Mouse (Mus musculus) heart, adult 2 months (tissue): ENCODE results near the gene Dot1l. TPM values are rescaled to one million over a fixed set of nuclear protein-coding genes. Genes with fewer than 3 reads are reported as not detected.

Source experiments
- DNase-seq, 2 experiments: peaks; one replicate each; pipeline ENCODE4 v3.0.0; 2021
- H3K27ac ChIP-seq: fragments of 200-600 bp; 2 replicates; pipeline ENCODE4 v1.8.1; 2022
- H3K27me3 ChIP-seq: fragments of 200-500 bp; 2 replicates; pipeline ENCODE4 v1.6.1; 2012; ENCODE audit warnings: mild to moderate bottlenecking, low read length, inconsistent platforms, mixed read lengths; ENCODE audit not compliant: control insufficient read depth, insufficient read depth
- H3K36me3 ChIP-seq: fragments of 200-500 bp; 2 replicates; pipeline ENCODE4 v1.6.1; 2012; ENCODE audit warnings: low read length, inconsistent platforms; ENCODE audit not compliant: control insufficient read depth, insufficient read depth
- H3K4me1 ChIP-seq: fragments of 200-500 bp; 2 replicates; pipeline ENCODE4 v1.6.1; 2011; ENCODE audit warnings: low read length; ENCODE audit not compliant: control insufficient read depth, insufficient read depth
- H3K4me3 ChIP-seq: fragments of 200-600 bp; 2 replicates; pipeline ENCODE4 v1.8.1; 2022
- H3K79me2 ChIP-seq: fragments of 200-500 bp; replicated peaks from 2 replicates; pipeline ENCODE4 v1.6.1; 2012; ENCODE audit warnings: mild to moderate bottlenecking, inconsistent platforms, low read length, moderate library complexity, mixed read lengths; ENCODE audit not compliant: control insufficient read depth, insufficient read depth
- H3K9ac ChIP-seq: fragments of 200-500 bp; 2 replicates; pipeline ENCODE4 v1.6.1; 2012; ENCODE audit warnings: low read depth, mild to moderate bottlenecking, control low read depth, inconsistent platforms, low read length, mixed read lengths
- CTCF ChIP-seq: fragments of 200-600 bp; IDR thresholded peaks from 2 replicates; pipeline ENCODE4 v1.8.1; 2022; ENCODE audit warnings: antibody characterized with exemption, mild to moderate bottlenecking, moderate library complexity
- EP300 ChIP-seq: fragments of 200-500 bp; IDR thresholded peaks from 2 replicates; pipeline ENCODE4 v1.6.1; 2011; ENCODE audit warnings: low read depth, low read length, control low read depth; ENCODE audit not compliant: insufficient read depth
- POLR2A ChIP-seq: fragments of 200-500 bp; IDR thresholded peaks from 2 replicates; pipeline ENCODE4 v1.6.1; 2011; ENCODE audit warnings: mild to moderate bottlenecking, low read depth, low read length, control low read depth; ENCODE audit not compliant: insufficient read depth
- WGBS: fragments of 180-500 bp; shearing (Covaris S2); methylation state at CpG from one replicate; pipeline ENCODE4 v1.1.7; 2018; 5-methylcytosine and 5-hydroxymethylcytosine counted together
- intact Hi-C: fragments of 180-260 bp; cut with DNase I; formaldehyde crosslinking; loops from one replicate; pipeline ENCODE4 v1.15.1; 2025
- polyA plus RNA-seq: library from polyadenylated mRNA; depleted of rRNA; stranded (reverse); fragments of >200 nt; gene quantifications from 2 replicates; pipeline ENCODE4 v1.2.3, GENCODE M21; 2012
- total RNA-seq, 2 experiments: library from RNA; stranded (reverse); gene quantifications; 2 replicates each; pipeline ENCODE4 v1.2.3; 2021

Gene Dot1l
- total and polyA plus RNA-seq, 3 experiments, result 18.8 to 39.6 (median 19.6) TPM

DNA sequence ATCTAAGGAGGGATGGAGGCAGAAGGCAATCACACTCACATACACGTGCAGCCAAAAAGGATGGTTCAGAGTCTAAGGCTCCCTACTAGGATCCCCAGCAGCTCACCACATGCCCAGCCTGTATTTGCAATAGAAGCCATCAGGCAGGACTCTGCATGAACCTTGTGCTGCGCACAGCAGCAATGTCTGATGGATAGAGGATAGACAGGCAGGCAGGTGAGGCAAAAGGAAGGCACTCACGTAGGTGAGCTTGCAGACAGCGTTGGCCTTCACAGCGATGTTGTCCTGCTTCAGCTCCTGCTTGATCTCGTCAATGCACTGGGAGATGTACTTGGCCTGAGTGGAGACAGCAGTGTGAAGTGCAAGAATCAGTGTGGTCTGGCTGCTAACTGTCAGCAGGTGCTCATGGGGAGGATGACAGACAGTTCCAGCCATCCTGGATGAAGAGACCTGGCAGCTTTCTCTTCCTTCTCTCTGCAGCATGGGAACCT lies 22.4 kb upstream of the Dot1l start:
- TF ChIP-seq EP300 (no peak), CTCF (no peak), POLR2A (no peak)
- H3K27ac ChIP-seq, result no peak overlapping the region
- no peak overlapping the region for H3K9ac ChIP-seq
- H3K4me1 ChIP-seq, result peaks cover 18% of the 10 kb centered on the region
- intact Hi-C loops, result no loop called here
- WGBS, result 81% methylated on average over 6 of the region's 6 CpGs
- H3K79me2 ChIP-seq, result peaks cover 17% of the 10 kb centered on the region
- H3K36me3 ChIP-seq, result peaks cover 2% of the 10 kb centered on the region; the same call in 1 of the 2 replicates
- DNase-seq, result no peak
- no peaks in the 10 kb centered on the region for H3K27me3 ChIP-seq
- H3K4me3 ChIP-seq, result no peak overlapping the region

DNA sequence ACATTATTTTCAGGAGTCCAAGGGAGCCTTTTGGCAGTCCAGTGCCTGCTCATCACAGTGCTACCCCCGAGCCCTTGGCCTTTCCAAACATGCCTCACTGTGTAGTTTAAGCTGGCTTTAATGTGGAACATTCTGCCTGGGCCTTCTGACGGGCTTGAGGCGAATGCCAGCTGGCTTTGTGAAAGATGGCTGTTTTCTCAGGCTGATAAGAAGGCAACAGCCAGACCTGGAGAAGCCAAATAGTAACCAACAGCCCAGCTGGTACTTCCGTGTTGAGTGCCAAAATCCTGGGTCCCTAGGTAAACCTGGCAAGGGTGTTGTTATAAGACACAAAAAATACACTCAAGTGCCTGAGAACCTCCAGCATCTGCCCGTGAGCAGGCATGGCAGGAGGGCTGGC lies 18.3 kb upstream of the Dot1l start:
- H3K4me1 ChIP-seq, result peaks cover 27% of the 10 kb centered on the region
- peaks cover 24% of the 10 kb centered on the region for H3K79me2 ChIP-seq
- H3K4me3 ChIP-seq, result no peak overlapping the region
- no peak overlapping the region for H3K9ac ChIP-seq
- no peaks in the 10 kb centered on the region for H3K27me3 ChIP-seq
- H3K27ac ChIP-seq, result peak overlapping the region; percentile 5; the same call in 1 of the 2 replicates
- intact Hi-C loops, result no loop called here
- DNase-seq, result peak in 1 of 2 experiments; percentile 21
- TF ChIP-seq CTCF (no peak), POLR2A (no peak), EP300 (no peak)
- 32% methylated on average over 5 of the region's 5 CpGs for WGBS
- H3K36me3 ChIP-seq, result peaks cover 5% of the 10 kb centered on the region

GRCm38 (mm10) chr10:80738657-80739056 lies 16.3 kb upstream of the Dot1l start:
- Histone ChIP-seq H3K9ac (no peak overlapping the region), H3K27me3 (no peaks in the 10 kb centered on the region), H3K36me3 (peaks cover 5% of the 10 kb centered on the region), H3K4me3 (no peak overlapping the region), H3K79me2 (peaks cover 23% of the 10 kb centered on the region), H3K27ac (no peak overlapping the region), H3K4me1 (peaks cover 28% of the 10 kb centered on the region)
- WGBS, result 65% methylated on average over 1 of the region's 1 CpGs
- TF ChIP-seq CTCF (peak; percentile 47), POLR2A (no peak)
- intact Hi-C loops, result no loop called here
- DNase-seq, result no peak

- 2% methylated on average over 5 of the region's 5 CpGs for WGBS
- H3K36me3 ChIP-seq, result peaks cover 5% of the 10 kb centered on the region
- peaks cover 13% of the 10 kb centered on the region for H3K79me2 ChIP-seq
- H3K27me3 ChIP-seq, result no peaks in the 10 kb centered on the region
- peak; percentile 34 to 43 for DNase-seq
- H3K27ac ChIP-seq, result peak overlapping the region; percentile 92
- peak overlapping the region; percentile 93 for H3K9ac ChIP-seq
- intact Hi-C loops, result loop anchor here (2.0 to 10.0 kb wide), 2 partner anchors 38 to 434 kb away; partner anchors contain the start of genes Eef2 and Izumo4
- H3K4me1 ChIP-seq, result peaks cover 24% of the 10 kb centered on the region
- H3K4me3 ChIP-seq, result peak overlapping the region; percentile 92
- TF ChIP-seq POLR2A, result no peak
- TF ChIP-seq EP300, result no peak
Observed at GRCm38 (mm10) chr10:80741146-80741545, 13.9 kb upstream of the Dot1l start.

DNA sequence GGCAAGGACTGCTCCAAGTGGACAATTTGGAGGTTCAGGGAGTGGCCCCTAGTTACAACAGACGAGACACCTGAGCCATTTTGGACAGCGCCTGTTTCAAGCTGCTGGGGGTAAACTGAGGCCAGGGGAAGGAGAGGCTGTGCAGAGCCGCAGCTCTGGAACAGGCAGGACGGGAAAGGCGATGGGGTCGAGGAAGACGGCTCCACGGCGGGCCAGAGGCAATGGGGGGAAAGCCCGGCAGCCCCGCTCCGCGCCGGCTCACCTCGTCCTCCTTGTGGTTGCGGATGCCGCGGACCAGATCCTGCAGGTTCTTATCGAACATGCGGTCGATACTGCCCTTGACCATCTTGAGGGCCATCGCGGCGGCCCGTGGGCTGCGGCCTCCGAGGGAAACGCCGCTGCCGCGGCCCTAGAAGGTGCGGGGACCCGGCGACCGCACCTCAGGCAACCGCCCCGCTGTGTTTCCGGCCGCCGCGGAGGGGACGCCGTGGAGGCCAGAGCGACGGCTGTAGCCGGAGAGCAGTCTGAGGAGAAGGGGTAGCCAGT lies 13.3 kb upstream of the Dot1l start:
- H3K27me3 ChIP-seq, result no peaks in the 10 kb centered on the region
- under 1% methylated on average over 46 of the region's 46 CpGs for WGBS
- H3K9ac ChIP-seq, result peak overlapping the region; percentile 93
- H3K79me2 ChIP-seq, result peaks cover 13% of the 10 kb centered on the region
- peak overlapping the region; percentile 92 for H3K4me3 ChIP-seq
- peak overlapping the region; percentile 92 for H3K27ac ChIP-seq
- DNase-seq, result no peak
- intact Hi-C loops, result loop anchor here (2.0 to 10.0 kb wide), 2 partner anchors 39 to 433 kb away; partner anchors contain the start of genes Eef2 and Izumo4
- H3K36me3 ChIP-seq, result peaks cover 3% of the 10 kb centered on the region
- TF ChIP-seq CTCF (no peak), EP300 (no peak), POLR2A (no peak)
- peaks cover 20% of the 10 kb centered on the region for H3K4me1 ChIP-seq

DNA sequence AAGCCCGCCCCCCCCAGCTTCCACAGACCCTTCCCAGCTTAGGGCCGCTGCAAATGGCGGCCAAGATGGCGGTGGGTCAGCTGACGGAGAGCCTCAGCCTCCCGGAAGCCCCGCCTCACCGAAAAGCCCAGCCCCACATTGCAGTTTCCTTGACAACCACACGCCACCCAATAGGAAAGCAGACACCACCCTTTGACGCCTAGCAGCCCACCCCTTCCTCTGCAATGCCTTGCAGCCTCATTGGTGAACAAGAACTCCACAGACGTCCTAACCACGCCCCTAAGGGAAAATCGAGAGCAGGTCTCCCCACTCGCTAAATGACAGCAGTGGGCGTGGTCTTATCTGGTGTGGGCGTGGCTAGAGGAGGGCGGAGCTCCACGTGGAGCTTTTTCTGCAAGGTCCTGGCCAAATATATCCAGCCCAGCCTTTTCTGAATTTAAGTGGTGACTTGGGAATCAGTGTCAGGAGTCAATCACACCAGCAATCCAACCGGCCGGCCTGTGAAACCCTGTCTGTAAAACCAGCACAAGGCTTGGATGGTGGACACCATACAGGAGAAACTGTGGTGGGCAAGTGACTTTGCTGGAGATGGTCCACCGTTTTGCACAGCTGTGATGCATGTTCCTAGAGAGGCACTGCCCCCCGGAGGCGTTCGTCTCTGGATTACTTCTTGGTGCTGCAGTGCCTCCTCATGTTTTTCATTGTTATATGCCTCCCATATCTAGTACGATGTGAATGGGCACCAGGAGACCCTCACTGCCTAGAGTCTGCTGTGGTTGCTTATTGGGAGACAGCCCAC lies 12.6 kb upstream of the Dot1l start, which contains the start of gene Ap3d1:
TSS of gene Ap3d1 (minus strand) at position 85 of the 799 bp plus-strand sequence.
- H3K4me1 ChIP-seq, result peaks cover 13% of the 10 kb centered on the region
- peak; percentile 97 to 98 for DNase-seq
- peaks cover 3% of the 10 kb centered on the region; the same call in 1 of the 2 replicates for H3K36me3 ChIP-seq
- peaks cover 10% of the 10 kb centered on the region; the same call in 1 of the 2 replicates for H3K79me2 ChIP-seq
- peak within 1 kb of the TSS; percentile 92 for H3K4me3 ChIP-seq
- peak within 1 kb of the TSS; percentile 93 for H3K9ac ChIP-seq
- intact Hi-C loops, result loop anchor here (10.0 kb wide), 1 partner anchor 432 kb away; the partner anchor contains the start of gene Eef2
- WGBS, result 2% methylated on average over 25 of the region's 25 CpGs
- H3K27ac ChIP-seq, result peak within 1 kb of the TSS; percentile 92
- TF ChIP-seq POLR2A, result peak; percentile 80
- TF ChIP-seq CTCF, result no peak
- 0 out of 2 replicates have a peak, but pooled peaks have one; percentile 62 for TF ChIP-seq EP300
- no peaks in the 10 kb centered on the region for H3K27me3 ChIP-seq
